Mouse (Mus musculus): ENCODE data around the gene Shisa3. TPM values are rescaled to one million over a fixed set of nuclear protein-coding genes. Genes with fewer than 3 reads are reported as not detected.

Gene Shisa3
- total RNA-seq (2021), result 1 to 10 TPM; 1.2 to 1.4 TPM
- long read RNA-seq, experiment 1, transcript Shisa3-201 (2 exons, 3,760 nt), result major isoform, 5 of 11 reads
- long read RNA-seq, experiment 1, partial matches to known transcripts, result 0 of 11 reads
- long read RNA-seq, experiment 1, other reads (novel, unspliced or antisense), result 6 of 11 reads
- long read RNA-seq, experiment 2, partial matches to known transcripts, result 0 of 4 reads
- long read RNA-seq, experiment 2, other reads (novel, unspliced or antisense), result 4 of 4 reads

DNA sequence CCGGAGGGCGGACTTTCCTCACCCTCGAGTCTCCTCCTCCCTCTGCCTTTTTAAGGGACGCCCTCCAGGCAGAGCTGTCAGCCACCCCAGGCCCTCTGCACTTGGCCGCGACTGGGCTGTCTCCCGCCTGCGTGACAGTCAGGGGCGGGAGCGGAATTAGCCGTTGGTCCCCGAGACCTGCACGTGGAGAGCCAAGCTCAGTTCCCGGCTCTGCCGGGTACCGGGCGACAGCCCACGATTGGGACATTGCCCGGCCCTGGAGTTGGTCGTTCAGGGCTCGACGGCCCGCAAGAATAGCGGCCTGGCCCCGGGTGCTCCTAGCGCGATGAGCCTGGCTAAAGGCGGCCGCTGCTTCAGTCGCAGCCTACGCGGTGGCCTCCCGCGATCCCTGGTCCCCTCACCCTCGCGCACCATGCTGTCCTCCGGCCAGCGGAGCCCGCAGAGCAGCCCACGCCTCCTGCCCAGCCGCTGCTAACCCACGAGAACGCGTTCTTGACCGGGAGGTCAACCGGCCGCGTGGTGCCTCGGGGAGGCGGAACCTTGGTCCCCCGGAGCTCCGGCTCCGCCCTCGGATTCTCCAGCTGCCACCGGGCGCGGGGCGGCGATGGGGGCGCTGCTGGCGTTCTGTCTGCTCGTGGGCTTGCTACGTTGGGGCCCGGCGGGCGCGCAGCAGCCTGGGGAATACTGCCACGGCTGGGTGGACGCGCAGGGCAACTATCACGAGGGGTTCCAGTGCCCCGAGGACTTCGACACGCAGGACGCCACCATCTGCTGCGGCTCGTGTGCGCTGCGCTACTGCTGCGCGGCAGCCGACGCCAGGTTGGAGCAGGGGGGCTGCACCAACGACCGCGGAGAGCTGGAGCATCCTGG is at the start of gene Shisa3:
Gene Shisa3, plus strand, starts transcription at position 79 of the 870 bp plus-strand sequence.
- TF ChIP-seq CTCF (IDR thresholded peaks at IDR 0.05), result no peak
- peak; percentile 57 for DNase-seq
- intact Hi-C loops (cut with DNase I), result no loop called here
- Histone ChIP-seq H3K4me3 (peak within 1 kb of the TSS; percentile 76), H3K27ac (peak within 1 kb of the TSS; percentile 31; the same call in 1 of the 2 replicates)

DNA sequence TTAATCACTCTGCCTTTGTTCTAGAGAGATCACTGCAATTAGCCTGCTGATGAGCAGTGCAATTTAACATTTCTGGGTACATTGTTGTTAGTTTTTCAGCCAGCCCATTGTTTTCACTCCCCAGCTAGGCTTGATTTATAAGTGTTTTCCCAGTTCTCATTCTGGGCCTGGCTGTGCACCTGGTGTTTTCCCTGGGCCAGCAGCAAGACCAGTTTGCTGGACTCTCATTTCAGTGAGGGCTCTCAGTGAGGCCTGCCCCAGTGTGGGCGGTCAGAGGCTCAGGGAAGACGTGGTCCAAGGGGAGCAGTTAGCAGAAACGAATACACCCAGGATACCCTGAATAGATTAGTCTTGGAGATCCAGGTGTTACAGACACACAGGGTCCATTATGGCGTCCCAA is 49.0 kb upstream of the Shisa3 start:
- DNase-seq, result no peak
- Histone ChIP-seq H3K27ac (no peak overlapping the region), H3K4me3 (no peak overlapping the region)
- no peak for TF ChIP-seq CTCF (IDR thresholded peaks at IDR 0.05)
- intact Hi-C loops (cut with DNase I), result no loop called here

- no peak for TF ChIP-seq CTCF (IDR thresholded peaks at IDR 0.05)
- intact Hi-C loops (cut with DNase I), result no loop called here
- Histone ChIP-seq H3K4me3 (no peak overlapping the region), H3K27ac (no peak overlapping the region)
- DNase-seq, result no peak
These were observed 48.6 kb upstream of the Shisa3 start for GRCm38 (mm10) chr5:67559063-67559462.

- DNase-seq, result no peak
- no peak overlapping the region for H3K27ac ChIP-seq
- intact Hi-C loops (cut with DNase I), result no loop called here
- H3K4me3 ChIP-seq, result no peak overlapping the region
- no peak for TF ChIP-seq CTCF (IDR thresholded peaks at IDR 0.05)
These were observed 35.0 kb upstream of the Shisa3 start for GRCm38 (mm10) chr5:67572552-67573155.

DNA sequence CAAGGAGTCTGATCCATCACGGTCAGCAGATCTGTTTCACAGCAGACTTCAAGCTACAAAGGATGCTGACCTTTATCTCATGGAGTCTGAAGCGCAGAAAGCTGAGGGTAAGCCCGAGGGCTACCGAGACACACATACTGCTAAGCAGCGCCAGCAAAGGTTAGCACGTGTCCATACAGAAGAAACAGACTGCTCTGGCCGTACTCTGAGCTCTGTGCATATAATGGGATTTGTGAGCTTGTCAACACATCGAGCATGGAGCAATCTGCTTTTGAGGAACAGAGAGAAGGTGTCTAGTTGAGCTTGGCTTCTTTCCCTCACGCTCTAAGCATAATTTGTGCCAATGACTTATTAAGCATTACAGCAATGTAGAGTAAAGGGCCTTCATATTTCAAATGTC is 33.6 kb upstream of the Shisa3 start:
- Histone ChIP-seq H3K27ac (no peak overlapping the region), H3K4me3 (no peak overlapping the region)
- DNase-seq, result no peak
- intact Hi-C loops (cut with DNase I), result no loop called here
- no peak for TF ChIP-seq CTCF (IDR thresholded peaks at IDR 0.05)

- no peak overlapping the region for H3K4me3 ChIP-seq
- intact Hi-C loops (cut with DNase I), result no loop called here
- H3K27ac ChIP-seq, result no peak overlapping the region
- TF ChIP-seq CTCF (IDR thresholded peaks at IDR 0.05), result no peak
- DNase-seq, result no peak
These were observed 32.0 kb upstream of the Shisa3 start for GRCm38 (mm10) chr5:67575705-67576104.

DNA sequence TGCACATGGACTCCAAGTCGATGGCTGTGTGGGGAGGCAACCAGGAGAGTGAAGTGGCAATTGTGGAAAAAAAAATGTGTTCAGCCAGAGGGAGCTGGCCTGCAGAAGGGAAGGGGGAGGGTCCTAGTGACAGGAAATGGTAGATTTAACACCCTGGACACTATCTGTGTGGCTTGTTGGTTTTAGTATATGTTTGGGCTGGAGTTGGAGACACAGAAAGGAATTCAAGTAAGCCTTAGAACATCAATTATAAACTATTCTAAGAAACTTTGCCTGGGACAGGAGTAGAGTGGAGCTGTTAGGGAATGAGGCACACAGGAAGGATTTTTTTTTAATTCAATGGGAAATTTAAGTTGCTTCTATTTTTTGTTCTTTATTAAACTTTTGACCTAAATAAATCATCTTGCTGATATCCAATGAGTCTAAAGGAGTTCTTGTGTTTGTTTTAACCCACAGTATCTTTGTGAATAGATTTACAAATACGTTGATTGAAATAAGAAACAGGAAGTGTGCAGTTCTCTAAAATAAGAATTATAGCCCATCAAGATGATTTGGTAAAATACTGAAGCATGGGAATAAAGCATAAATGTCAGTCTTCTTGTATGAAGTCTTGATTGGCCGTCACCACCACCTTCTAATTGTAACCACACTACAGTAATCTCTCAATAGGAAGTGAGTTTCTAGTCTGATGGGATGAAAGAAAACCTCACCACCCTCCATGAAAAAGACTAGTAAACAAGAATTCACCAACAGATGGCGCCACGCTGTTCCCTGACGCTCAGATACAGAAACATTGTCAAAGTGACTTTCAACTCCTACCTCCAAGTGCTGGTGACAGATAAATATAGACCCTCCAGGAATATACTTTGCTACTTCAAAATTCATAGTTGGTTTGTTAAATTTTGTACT is 27.7 kb upstream of the Shisa3 start:
- DNase-seq, result no peak
- Histone ChIP-seq H3K27ac (no peak overlapping the region), H3K4me3 (no peak overlapping the region)
- intact Hi-C loops (cut with DNase I), result no loop called here
- peak; percentile 50 for TF ChIP-seq CTCF (IDR thresholded peaks at IDR 0.05)

- intact Hi-C loops (cut with DNase I), result no loop called here
- Histone ChIP-seq H3K27ac (no peak overlapping the region), H3K4me3 (no peak overlapping the region)
- no peak for TF ChIP-seq CTCF (IDR thresholded peaks at IDR 0.05)
- DNase-seq, result no peak
These were observed 12.6 kb upstream of the Shisa3 start for GRCm38 (mm10) chr5:67595070-67595469.

DNA sequence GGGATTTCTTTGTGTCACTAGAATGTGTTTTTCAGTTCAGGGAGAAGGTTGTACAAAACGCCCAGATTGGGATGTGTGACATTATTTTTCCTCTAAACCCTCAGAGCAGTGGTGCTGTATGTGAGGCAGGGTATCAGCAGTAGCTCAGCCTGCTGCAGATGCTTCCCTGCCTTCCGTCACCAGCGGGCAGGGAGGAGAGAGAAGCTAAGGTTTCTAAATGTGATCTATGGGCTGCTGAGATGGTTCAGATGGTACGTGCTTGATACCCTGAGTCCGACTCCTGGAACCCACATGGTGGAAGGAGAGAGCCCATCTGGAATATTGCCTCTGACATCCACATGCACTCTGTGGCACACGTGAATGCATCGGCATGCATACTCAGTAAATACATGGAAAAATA is 12.1 kb upstream of the Shisa3 start:
- intact Hi-C loops (cut with DNase I), result no loop called here
- no peak overlapping the region for H3K27ac ChIP-seq
- no peak for TF ChIP-seq CTCF (IDR thresholded peaks at IDR 0.05)

DNA sequence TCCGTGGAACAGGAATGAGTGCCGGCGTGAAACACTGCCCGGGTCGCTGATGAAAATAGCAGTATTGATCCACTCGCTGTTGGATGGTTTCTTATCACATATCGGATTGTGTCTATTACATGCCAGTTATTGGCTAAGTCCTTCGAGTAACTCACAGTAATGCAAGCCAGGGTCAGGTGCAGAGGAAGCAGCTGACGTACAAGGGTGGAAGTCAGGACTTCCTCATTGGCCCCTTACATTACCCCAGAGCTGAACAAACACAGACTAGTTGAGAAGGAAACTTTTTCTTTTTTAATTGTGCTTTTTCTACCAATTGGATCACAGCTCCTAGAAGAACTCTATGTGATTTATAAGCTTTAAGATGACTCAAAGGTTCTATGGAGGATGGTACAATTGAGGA is 7.7 kb upstream of the Shisa3 start:
- no peak for DNase-seq
- no peak overlapping the region for H3K4me3 ChIP-seq
- intact Hi-C loops (cut with DNase I), result no loop called here
- no peak overlapping the region for H3K27ac ChIP-seq
- TF ChIP-seq CTCF (IDR thresholded peaks at IDR 0.05), result no peak

More for the DNA sequence above, 12.1 kb upstream of the Shisa3 start:
- no peak for DNase-seq
- no peak overlapping the region for H3K4me3 ChIP-seq

- Histone ChIP-seq H3K27ac (no peak overlapping the region), H3K4me3 (no peak overlapping the region)
- no peak for TF ChIP-seq CTCF (IDR thresholded peaks at IDR 0.05)
- DNase-seq, result no peak
- intact Hi-C loops (cut with DNase I), result no loop called here
These were observed 1.7 kb upstream of the Shisa3 start for GRCm38 (mm10) chr5:67605951-67606350.

Data from gastrocnemius, adult 2 months (tissue).